Mouse (Mus musculus): ENCODE measurements at regions not wholly inside any gene's neighbourhood (a gene's known extent, or its start where the extent isn't known, plus 50 kb on each side); places are given as distances from the start of the nearest gene placed in this dataset.

- ATAC-seq (replicated peaks in 1 of 2; ENCODE audit: insufficient read depth in 1 of 2, low FRiP score in 2 of 2, low TSS enrichment in 1 of 2, low read depth in 1 of 2, poor library complexity in 2 of 2, severe bottlenecking in 2 of 2): peak; percentile 42 to 73; a peak in 3 of 4 replicates
These were observed 63.5 kb upstream of the Met start for GRCm38 (mm10) chr6:17400147-17400546.

GRCm38 (mm10) chr6:17408094-17408493 is 55.5 kb upstream of the Met start:
- ATAC-seq (replicated peaks in 1 of 2; ENCODE audit: insufficient read depth in 1 of 2, low FRiP score in 2 of 2, low TSS enrichment in 1 of 2, low read depth in 1 of 2, poor library complexity in 2 of 2, severe bottlenecking in 2 of 2): no peak

GRCm38 (mm10) chr6:17409703-17410408 is 53.7 kb upstream of the Met start:
- ATAC-seq (replicated peaks in 1 of 2; ENCODE audit: insufficient read depth in 1 of 2, low FRiP score in 2 of 2, low TSS enrichment in 1 of 2, low read depth in 1 of 2, poor library complexity in 2 of 2, severe bottlenecking in 2 of 2): peak; percentile 99

- ATAC-seq (replicated peaks in 1 of 2; ENCODE audit: insufficient read depth in 1 of 2, low FRiP score in 2 of 2, low TSS enrichment in 1 of 2, low read depth in 1 of 2, poor library complexity in 2 of 2, severe bottlenecking in 2 of 2): peak in 1 of 2 experiments; percentile 23; a peak in 1 of 4 replicates
These were observed 53.2 kb upstream of the Met start for GRCm38 (mm10) chr6:17410409-17410722.

Measured in hematopoietic stem cell, adult 5-6 weeks (primary cell).